Mouse (Mus musculus) liver, adult 2 months (tissue): ENCODE results near the gene Fbxo22. TPM values are rescaled to one million over a fixed set of nuclear protein-coding genes. Genes with fewer than 3 reads are reported as not detected.
"Not testable (repeated sequence)": the region's sequence is repeated elsewhere in the genome, so short reads cannot be mapped to it uniquely, and the experiment has no call there.

ENCODE experiments used
- DNase-seq: peaks from one replicate; pipeline ENCODE4 v3.0.0-alpha.2; 2011; ENCODE audit warnings: low read depth, low spot score; ENCODE audit errors: extremely low read depth
- H3K27ac ChIP-seq: fragments of 200-500 bp; replicated peaks from 2 replicates; pipeline ENCODE4 v1.5.1; 2012; ENCODE audit warnings: low read depth, mild to moderate bottlenecking, control low read depth, inconsistent platforms, low read length; ENCODE audit not compliant: insufficient read depth
- H3K27me3 ChIP-seq: fragments of 200-500 bp; 2 replicates; pipeline ENCODE4 v1.6.1; 2012; ENCODE audit warnings: mild to moderate bottlenecking, moderate library complexity, low read length, inconsistent platforms; ENCODE audit not compliant: control insufficient read depth, insufficient read depth
- H3K36me3 ChIP-seq: fragments of 200-500 bp; 2 replicates; pipeline ENCODE4 v1.6.1; 2012; ENCODE audit warnings: low read length, inconsistent platforms; ENCODE audit not compliant: control insufficient read depth, insufficient read depth
- H3K4me1 ChIP-seq: fragments of 200-500 bp; 2 replicates; pipeline ENCODE4 v1.6.1; 2011; ENCODE audit warnings: low read length; ENCODE audit not compliant: control insufficient read depth, insufficient read depth
- H3K4me3 ChIP-seq: fragments of 200-500 bp; 2 replicates; pipeline ENCODE4 v1.5.1; 2011; ENCODE audit warnings: low read depth, mild to moderate bottlenecking, control low read depth, low read length, moderate library complexity; ENCODE audit not compliant: insufficient read depth
- H3K79me2 ChIP-seq: fragments of 200-500 bp; 2 replicates; pipeline ENCODE4 v1.6.1; 2012; ENCODE audit warnings: inconsistent platforms, mild to moderate bottlenecking, low read length, moderate library complexity; ENCODE audit not compliant: control insufficient read depth, insufficient read depth
- H3K9ac ChIP-seq: fragments of 200-500 bp; 2 replicates; pipeline ENCODE4 v1.6.1; 2012; ENCODE audit warnings: low read depth, mild to moderate bottlenecking, control low read depth, inconsistent platforms, low read length
- CTCF ChIP-seq: fragments of 200-500 bp; IDR thresholded peaks from 2 replicates; pipeline ENCODE4 v1.5.1; 2011; ENCODE audit warnings: low read depth, low read length, control low read depth
- POLR2A ChIP-seq: fragments of 200-500 bp; IDR thresholded peaks from 2 replicates; pipeline ENCODE4 v1.6.1; 2011; ENCODE audit warnings: low read length, control low read depth; ENCODE audit not compliant: insufficient read depth; ENCODE audit errors: extremely low read depth
- WGBS: fragments of 180-500 bp; shearing (Covaris S2); methylation state at CpG from one replicate; pipeline ENCODE4 v1.1.7; 2018; 5-methylcytosine and 5-hydroxymethylcytosine counted together
- polyA plus RNA-seq: library from polyadenylated mRNA; depleted of rRNA; stranded (reverse); fragments of >200 nt; gene quantifications from 2 replicates; pipeline ENCODE4 v1.2.3, GENCODE M21; 2012
- total RNA-seq: library from RNA; depleted of rRNA; stranded (reverse); fragments of >200 nt; gene quantifications from 2 replicates; pipeline ENCODE4 v1.2.3, GENCODE M21; 2014

Fbxo22 gene
- total and polyA plus RNA-seq, 2 experiments: 18.3 to 45.4 TPM

DNA sequence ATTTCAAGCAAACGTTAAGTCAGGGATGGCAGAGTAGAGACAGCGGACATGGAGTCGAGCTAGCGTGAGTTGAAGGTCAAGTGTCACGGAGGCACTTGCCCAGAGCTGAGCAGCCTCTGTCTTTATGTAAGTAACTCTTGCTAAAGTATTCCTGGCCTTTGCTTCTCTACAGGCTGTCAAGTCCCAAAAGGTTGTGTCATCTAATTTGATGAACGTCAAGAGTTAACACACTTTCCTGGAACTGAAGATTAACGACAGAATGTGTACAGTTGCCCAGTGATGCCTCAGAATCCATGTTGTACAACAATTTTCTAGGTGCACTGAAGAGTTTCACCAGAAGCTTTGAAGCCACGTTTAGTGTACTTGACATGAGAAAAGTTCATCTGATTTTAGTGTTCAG lies 37.7 kb downstream of the Fbxo22 start:
- Histone ChIP-seq H3K79me2 (no peaks in the 10 kb centered on the region; the same call in 1 of the 2 replicates), H3K27me3 (no peaks in the 10 kb centered on the region), H3K4me1 (peaks cover 17% of the 10 kb centered on the region), H3K36me3 (no peaks in the 10 kb centered on the region), H3K27ac (no peak overlapping the region), H3K9ac (no peak overlapping the region), H3K4me3 (no peak overlapping the region)
- WGBS: 76% methylated on average over 8 of the region's 8 CpGs
- no peak for DNase-seq
- TF ChIP-seq CTCF (no peak), POLR2A (no peak)

DNA sequence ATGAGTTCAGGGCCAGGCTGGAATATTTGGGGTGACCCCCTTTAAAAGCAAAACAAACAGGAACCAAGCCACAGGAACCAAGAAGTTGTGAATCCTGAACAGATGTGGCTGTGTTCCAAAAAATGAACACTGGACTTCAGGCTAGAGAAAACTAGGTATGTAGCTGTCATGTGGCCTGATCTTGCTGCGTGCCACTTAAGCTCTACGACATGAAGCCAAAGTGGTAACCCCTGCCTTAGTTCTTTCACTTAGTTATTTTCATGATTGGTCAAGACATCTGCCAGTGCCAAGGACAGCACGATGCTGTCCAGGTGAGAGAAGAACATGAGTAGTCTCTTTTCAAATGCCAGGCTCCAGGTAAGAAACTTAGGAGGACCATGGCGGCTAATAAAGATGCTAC lies 38.2 kb downstream of the Fbxo22 start:
- 87% methylated on average over 4 of the region's 4 CpGs for WGBS

DNA sequence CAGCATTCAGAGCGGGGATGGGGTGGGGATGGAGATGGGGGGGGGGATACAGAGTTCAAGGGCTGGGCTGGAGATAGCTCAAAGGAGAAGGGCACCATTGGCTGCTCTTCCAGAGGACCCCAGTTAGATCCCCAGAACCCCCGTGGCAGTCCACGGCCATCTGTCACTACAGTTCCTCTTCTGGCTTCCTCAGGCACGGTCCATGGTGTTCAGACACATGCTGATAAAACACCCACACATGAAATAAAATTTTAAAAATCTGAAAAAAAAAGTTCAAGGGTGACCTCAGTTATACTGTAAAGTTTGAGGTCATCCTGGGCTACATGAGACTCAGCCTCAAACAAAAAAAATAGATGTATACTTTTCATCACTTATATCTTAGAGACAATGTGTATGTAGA lies 39.7 kb downstream of the Fbxo22 start:
- H3K4me3 ChIP-seq: no peak overlapping the region
- DNase-seq: no peak
- TF ChIP-seq POLR2A (no peak), CTCF (no peak)
- H3K4me1 ChIP-seq: peaks cover 21% of the 10 kb centered on the region
- H3K79me2 ChIP-seq: no peaks in the 10 kb centered on the region; the same call in 1 of the 2 replicates
- 85% methylated on average over 4 of the region's 4 CpGs for WGBS
- H3K27me3 ChIP-seq: no peaks in the 10 kb centered on the region
- no peak overlapping the region for H3K27ac ChIP-seq
- no peaks in the 10 kb centered on the region for H3K36me3 ChIP-seq
- H3K9ac ChIP-seq: no peak overlapping the region

More for the DNA sequence above, 38.2 kb downstream of the Fbxo22 start:
- H3K9ac ChIP-seq: no peak overlapping the region
- no peaks in the 10 kb centered on the region; the same call in 1 of the 2 replicates for H3K79me2 ChIP-seq
- H3K4me3 ChIP-seq: no peak overlapping the region
- H3K27ac ChIP-seq: no peak overlapping the region
- DNase-seq: peak; percentile 33
- peaks cover 19% of the 10 kb centered on the region for H3K4me1 ChIP-seq
- TF ChIP-seq POLR2A (no peak), CTCF (no peak)
- no peaks in the 10 kb centered on the region for H3K27me3 ChIP-seq
- H3K36me3 ChIP-seq: no peaks in the 10 kb centered on the region

DNA sequence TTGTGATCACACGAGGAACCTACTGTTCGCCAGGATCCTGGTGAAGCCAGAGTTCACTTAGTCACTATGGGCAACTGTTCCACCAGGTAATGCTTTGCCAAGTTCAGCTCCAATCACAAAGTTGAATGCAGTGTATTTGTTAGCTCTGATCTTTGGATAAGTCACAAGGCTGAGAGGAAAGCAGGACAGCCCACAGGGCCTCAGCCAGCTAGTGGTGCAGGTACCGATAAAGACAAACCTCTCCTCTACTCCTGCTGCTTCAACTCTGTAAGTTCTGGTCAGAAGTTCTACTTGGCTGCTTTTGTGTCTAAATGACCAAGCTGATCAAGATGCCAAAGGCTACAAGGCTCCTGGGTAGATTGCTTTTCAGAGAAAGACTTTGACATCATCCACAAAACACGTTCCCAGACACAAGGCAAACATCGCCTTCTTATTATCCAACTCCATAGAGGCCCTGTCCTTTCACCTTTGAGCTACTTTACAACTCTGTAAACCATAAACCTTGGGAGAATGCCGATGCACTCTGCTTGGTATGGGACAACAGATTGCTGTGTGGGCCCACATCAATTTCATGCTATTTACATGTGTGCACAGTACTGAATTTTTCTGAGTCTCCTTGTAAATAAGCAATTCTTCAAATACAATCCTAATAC lies 42.0 kb downstream of the Fbxo22 start:
- peak; percentile 99 for DNase-seq
- TF ChIP-seq CTCF (no peak), POLR2A (no peak)
- Histone ChIP-seq H3K27ac (peak overlapping the region; percentile 71), H3K4me3 (no peak overlapping the region), H3K4me1 (peaks cover 17% of the 10 kb centered on the region), H3K27me3 (no peaks in the 10 kb centered on the region), H3K36me3 (no peaks in the 10 kb centered on the region), H3K79me2 (no peaks in the 10 kb centered on the region; the same call in 1 of the 2 replicates), H3K9ac (no peak overlapping the region)
- WGBS: 21% methylated on average over 6 of the region's 6 CpGs

DNA sequence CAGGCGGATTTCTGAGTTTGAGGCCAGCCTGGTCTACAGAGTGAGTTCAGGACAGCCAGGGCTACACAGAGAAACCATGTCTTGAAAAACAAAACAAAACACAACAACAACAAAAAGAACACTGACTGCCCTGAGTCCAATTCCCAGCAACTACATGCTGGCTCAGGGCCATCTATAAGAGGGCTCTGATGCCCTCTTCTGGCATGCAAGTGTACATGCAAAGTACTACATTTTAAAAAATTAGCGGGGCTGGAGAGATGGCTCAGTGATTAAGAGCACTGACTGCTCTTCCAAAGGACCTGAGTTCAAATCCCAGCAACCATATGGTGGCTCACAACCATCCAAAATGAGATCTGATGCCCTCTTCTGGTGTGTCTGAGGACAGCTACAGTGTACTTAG lies 43.4 kb downstream of the Fbxo22 start:
- peak; percentile 39 for DNase-seq
- not testable (repeated sequence) for H3K9ac ChIP-seq, H3K27me3 ChIP-seq, H3K36me3 ChIP-seq, H3K79me2 ChIP-seq, H3K4me3 ChIP-seq
- 61% methylated on average over 2 of the region's 2 CpGs for WGBS
- TF ChIP-seq CTCF: peak; percentile 15; the same call in 1 of the 2 replicates
- Histone ChIP-seq H3K4me1 (peaks cover 17% of the 10 kb centered on the region; the same call in 1 of the 2 replicates), H3K27ac (peak overlapping the region; percentile 34)

DNA sequence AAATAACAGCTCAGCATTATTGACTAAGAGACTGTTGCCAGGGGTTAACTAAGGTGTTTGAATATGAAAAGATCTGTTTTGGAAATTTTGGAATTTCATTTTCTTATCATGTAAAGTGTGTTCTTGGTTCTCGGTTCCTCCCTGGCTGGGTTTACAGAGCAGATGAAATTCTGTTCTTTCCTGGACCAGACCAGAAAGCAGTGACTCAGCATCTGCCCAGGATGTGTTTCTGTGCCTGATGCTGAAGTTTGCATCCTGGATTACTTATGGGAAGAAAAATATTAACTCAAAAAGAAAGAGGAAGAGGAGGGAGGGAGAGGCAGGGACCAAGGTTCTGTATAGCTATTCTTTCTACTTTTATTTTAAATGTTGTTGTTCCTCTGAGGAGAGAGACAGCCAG lies 45.1 kb downstream of the Fbxo22 start:
- 8% methylated on average over 1 of the region's 1 CpGs for WGBS
- H3K4me3 ChIP-seq: no peak overlapping the region
- peak; percentile 29 for DNase-seq
- no peak overlapping the region for H3K9ac ChIP-seq
- H3K36me3 ChIP-seq: no peaks in the 10 kb centered on the region
- no peak for TF ChIP-seq CTCF
- TF ChIP-seq POLR2A: no peak
- no peaks in the 10 kb centered on the region for H3K79me2 ChIP-seq
- peaks cover 17% of the 10 kb centered on the region; the same call in 1 of the 2 replicates for H3K4me1 ChIP-seq
- no peaks in the 10 kb centered on the region for H3K27me3 ChIP-seq
- no peak overlapping the region for H3K27ac ChIP-seq
